Mouse (Mus musculus) ES-E14 (cell line): ENCODE measurements at regions not wholly inside any gene's neighbourhood (a gene's known extent, or its start where the extent isn't known, plus 50 kb on each side); places are given as distances from the start of the nearest gene placed in this dataset.

Source experiments
- DNase-seq: peaks from one replicate; pipeline ENCODE4 v3.0.0-alpha.2; 2013; ENCODE audit warnings: low read depth, low spot score
- H3K27ac ChIP-seq: 2 replicates; pipeline ENCODE4 v1.5.1; 2012; ENCODE audit warnings: low read depth, mild to moderate bottlenecking, low read length, moderate library complexity, mixed read lengths; ENCODE audit not compliant: poor library complexity, insufficient read depth, severe bottlenecking
- H3K36me3 ChIP-seq: 2 replicates; pipeline ENCODE4 v1.6.1; 2012; ENCODE audit warnings: mild to moderate bottlenecking, low read length, moderate library complexity, mixed read lengths; ENCODE audit not compliant: control insufficient read depth, poor library complexity, insufficient read depth, severe bottlenecking
- H3K4me1 ChIP-seq, 2 experiments: fragments of 150-350 bp in 1 of 2; sonication (generic) in 1 of 2; 2 replicates each; pipeline ENCODE4 v1.6.1; 2012; ENCODE audit warnings: low read length in 2 of 2, mild to moderate bottlenecking in 1 of 2, mixed read lengths in 1 of 2; ENCODE audit not compliant: control insufficient read depth in 2 of 2, insufficient read depth in 2 of 2, poor library complexity in 1 of 2
- H3K4me3 ChIP-seq, 2 experiments: fragments of 150-350 bp in 1 of 2; sonication (generic) in 1 of 2; 2 replicates each; pipeline ENCODE4 v1.5.1; 2012; ENCODE audit warnings: low read length in 2 of 2, low read depth in 1 of 2, mild to moderate bottlenecking in 1 of 2, mixed read lengths in 1 of 2; ENCODE audit not compliant: insufficient read depth in 1 of 2, poor library complexity in 1 of 2, severe bottlenecking in 1 of 2
- H3K9ac ChIP-seq: 2 replicates; pipeline ENCODE4 v1.6.1; 2012; ENCODE audit warnings: low read depth, mild to moderate bottlenecking, low read length, mixed read lengths; ENCODE audit not compliant: poor library complexity, insufficient read depth, severe bottlenecking
- H3K9me3 ChIP-seq: fragments of 150-350 bp; sonication (generic); 2 replicates; pipeline ENCODE4 v1.6.1; 2012; ENCODE audit warnings: low read depth, mild to moderate bottlenecking, low read length; ENCODE audit not compliant: control insufficient read depth, insufficient read depth
- CHD2 ChIP-seq: IDR thresholded peaks from 2 replicates; pipeline ENCODE4 v1.6.1; 2014; ENCODE audit warnings: mild to moderate bottlenecking, low read depth, low read length, inconsistent platforms
- HCFC1 ChIP-seq: IDR thresholded peaks from 2 replicates; pipeline ENCODE4 v1.6.1; 2012; ENCODE audit warnings: low read length, inconsistent platforms, borderline replicate concordance; ENCODE audit not compliant: insufficient read depth
- MAFK ChIP-seq: IDR thresholded peaks from 2 replicates; pipeline ENCODE4 v1.6.1; 2014; ENCODE audit warnings: mild to moderate bottlenecking, low read depth, low read length, inconsistent platforms; ENCODE audit not compliant: insufficient read depth
- ZC3H11A ChIP-seq: IDR thresholded peaks from 2 replicates; pipeline ENCODE4 v1.6.1; 2012; ENCODE audit warnings: low read depth, mild to moderate bottlenecking, inconsistent platforms, low read length, borderline replicate concordance
- ZNF384 ChIP-seq: IDR thresholded peaks from 2 replicates; pipeline ENCODE4 v1.6.1; 2012; ENCODE audit warnings: low read depth, low read length, inconsistent platforms
- in situ Hi-C, 2 experiments: fragments of 600-800 bp; cut with MboI; formaldehyde crosslinking; loops; one replicate each; pipeline ENCODE4 v1.15.1; 2025; ENCODE audit warnings: low sequenced_read_pairs in 2 of 2, inconsistent platforms in 1 of 2; ENCODE audit not compliant: unreplicated experiment in 2 of 2

DNA sequence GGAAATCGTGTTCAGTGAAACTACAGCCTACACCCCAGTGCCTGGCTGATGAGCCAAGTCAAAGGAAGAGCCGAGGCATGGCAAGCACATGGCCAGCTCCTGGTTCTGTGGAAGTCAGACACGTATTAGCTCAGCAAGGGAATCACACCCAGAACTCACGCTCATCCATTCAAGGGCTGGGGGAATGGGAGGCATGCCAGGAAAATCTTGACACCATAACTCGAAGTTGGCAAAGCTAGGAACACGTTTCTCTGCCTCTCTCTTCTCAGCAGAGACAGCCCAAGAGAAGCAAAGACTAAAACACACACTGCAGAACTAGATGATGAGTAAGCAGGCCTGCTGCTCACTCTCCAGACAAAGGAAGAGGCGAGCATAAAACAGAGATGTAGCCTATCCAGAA is 53.5 kb upstream of the Ypel5 start:
- H3K36me3 ChIP-seq = no peaks in the 10 kb centered on the region
- in situ Hi-C loops = loop anchor here (10.0 to 25.0 kb wide), 2 partner anchors 170 to 178 kb away; partner anchors contain the start of gene Alk (in 2 of the 2)
- DNase-seq = no peak
- no peak overlapping the region for H3K9ac ChIP-seq
- no peak overlapping the region for H3K27ac ChIP-seq
- no peak overlapping the region for H3K4me3 ChIP-seq
- no peak for TF ChIP-seq CHD2
- no peak for TF ChIP-seq MAFK
- no peak for TF ChIP-seq ZNF384
- TF ChIP-seq ZC3H11A = no peak
- no peak for TF ChIP-seq HCFC1
- H3K9me3 ChIP-seq = no peaks in the 10 kb centered on the region
- no peaks in the 10 kb centered on the region for H3K4me1 ChIP-seq

DNA sequence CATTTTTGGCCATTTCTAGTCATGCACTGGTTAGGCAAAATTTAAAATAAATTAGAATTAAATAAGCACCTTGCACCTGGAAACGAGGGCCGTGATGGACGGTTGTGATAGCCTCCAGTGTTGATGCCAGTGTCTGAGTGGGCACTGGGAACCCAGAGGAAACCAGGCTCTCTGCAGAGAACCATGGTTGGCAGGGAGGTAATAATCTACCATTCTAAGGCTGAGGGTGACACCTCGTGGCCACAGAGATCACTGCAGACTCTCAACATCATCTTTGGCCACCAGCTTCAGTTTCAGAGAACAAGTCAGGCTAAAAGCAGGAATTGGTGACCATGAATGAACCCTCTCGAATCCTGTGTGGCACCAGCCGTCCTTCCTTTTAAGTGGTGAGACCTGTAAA is 54.5 kb upstream of the Ypel5 start:
- Histone ChIP-seq H3K9ac (no peak overlapping the region), H3K9me3 (no peaks in the 10 kb centered on the region), H3K36me3 (no peaks in the 10 kb centered on the region), H3K27ac (no peak overlapping the region), H3K4me1 (no peaks in the 10 kb centered on the region), H3K4me3 (no peak overlapping the region)
- DNase-seq = peak; percentile 34
- in situ Hi-C loops = loop anchor here (10.0 to 25.0 kb wide), 2 partner anchors 169 to 177 kb away; partner anchors contain the start of gene Alk (in 2 of the 2)
- no peak for TF ChIP-seq MAFK
- peak; percentile 93 for TF ChIP-seq ZC3H11A

DNA sequence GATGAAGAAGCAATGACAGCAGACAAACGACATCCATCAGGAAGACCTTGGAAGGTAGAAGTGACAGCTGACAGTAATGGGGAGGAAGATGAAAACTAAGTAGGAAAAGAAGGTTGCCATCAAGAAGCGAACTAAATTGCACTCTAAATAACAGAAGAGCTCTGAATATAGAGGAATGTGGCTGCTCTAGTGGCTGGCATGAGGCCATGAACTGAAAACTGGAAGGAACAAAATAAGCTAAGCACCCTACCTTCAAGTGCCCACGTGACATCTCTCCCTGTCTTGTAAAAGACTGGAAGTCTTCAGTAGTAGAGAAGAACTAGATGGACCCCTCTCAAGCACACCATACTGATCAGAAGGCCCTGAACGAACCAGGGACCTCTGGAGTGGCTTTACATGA is 68.0 kb upstream of the Ypel5 start:
- H3K9ac ChIP-seq = no peak overlapping the region
- no peak for TF ChIP-seq CHD2
- no peak for TF ChIP-seq MAFK
- no peak for TF ChIP-seq ZNF384
- TF ChIP-seq HCFC1 = no peak
- TF ChIP-seq ZC3H11A = no peak
- H3K27ac ChIP-seq = no peak overlapping the region
- H3K36me3 ChIP-seq = no peaks in the 10 kb centered on the region
- in situ Hi-C loops = no loop called here
- H3K4me3 ChIP-seq = no peak overlapping the region
- no peak for DNase-seq
- no peaks in the 10 kb centered on the region for H3K4me1 ChIP-seq
- no peaks in the 10 kb centered on the region for H3K9me3 ChIP-seq

DNA sequence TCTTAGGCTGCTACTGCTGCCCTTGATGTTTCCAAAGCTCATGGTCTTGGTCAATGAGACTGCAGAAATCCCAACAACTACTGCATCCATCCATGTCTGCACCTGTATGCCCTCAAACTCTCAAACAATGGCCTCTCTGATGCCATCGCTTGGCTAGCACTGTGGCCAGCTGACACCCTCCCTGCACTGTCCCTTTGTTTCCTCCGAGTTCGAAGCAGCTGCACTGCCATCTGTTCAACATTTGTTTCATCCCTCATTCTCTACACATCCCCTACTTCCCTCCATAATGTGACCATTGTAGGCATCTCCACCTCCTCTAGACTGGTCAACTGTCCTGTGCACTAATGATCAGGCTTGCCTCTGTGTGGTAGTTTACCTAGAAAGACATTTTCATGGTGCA is 75.3 kb upstream of the Ypel5 start:
- no peaks in the 10 kb centered on the region for H3K9me3 ChIP-seq
- TF ChIP-seq MAFK (no peak), HCFC1 (no peak), ZNF384 (no peak), ZC3H11A (no peak), CHD2 (no peak)
- H3K9ac ChIP-seq = no peak overlapping the region
- no peaks in the 10 kb centered on the region for H3K36me3 ChIP-seq
- DNase-seq = no peak
- in situ Hi-C loops = no loop called here
- H3K4me1 ChIP-seq = no peaks in the 10 kb centered on the region
- no peak overlapping the region for H3K27ac ChIP-seq
- H3K4me3 ChIP-seq = no peak overlapping the region

DNA sequence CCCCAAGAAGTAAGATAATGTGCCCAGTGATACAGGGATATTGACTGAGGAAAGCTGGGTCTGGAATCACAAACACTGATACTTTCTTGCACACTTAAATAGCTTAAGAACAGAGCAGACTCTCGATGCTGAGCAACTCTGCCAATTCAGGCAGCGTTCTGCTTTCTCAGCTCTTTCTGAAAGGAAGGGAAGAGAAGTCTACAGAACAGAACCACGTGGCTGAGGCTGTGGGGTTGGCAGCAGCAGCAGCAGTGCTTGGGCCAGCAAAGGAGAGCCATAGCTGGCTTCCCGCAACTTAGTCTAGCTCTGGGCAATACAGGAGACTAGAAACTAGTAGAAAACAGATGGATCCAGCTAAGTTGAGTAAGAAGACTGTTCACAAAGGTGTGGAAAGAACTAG is 89.8 kb upstream of the Ypel5 start:
- H3K9me3 ChIP-seq = no peaks in the 10 kb centered on the region
- in situ Hi-C loops = no loop called here
- no peak for DNase-seq
- H3K4me3 ChIP-seq = no peak overlapping the region
- H3K9ac ChIP-seq = no peak overlapping the region
- no peak overlapping the region for H3K27ac ChIP-seq
- TF ChIP-seq MAFK (no peak), ZNF384 (no peak), CHD2 (no peak), HCFC1 (no peak), ZC3H11A (no peak)
- H3K4me1 ChIP-seq = no peaks in the 10 kb centered on the region
- H3K36me3 ChIP-seq = no peaks in the 10 kb centered on the region
